Comparison of ENCODE assay signal across 18 mouse cellular contexts in the genomic region with DNA sequence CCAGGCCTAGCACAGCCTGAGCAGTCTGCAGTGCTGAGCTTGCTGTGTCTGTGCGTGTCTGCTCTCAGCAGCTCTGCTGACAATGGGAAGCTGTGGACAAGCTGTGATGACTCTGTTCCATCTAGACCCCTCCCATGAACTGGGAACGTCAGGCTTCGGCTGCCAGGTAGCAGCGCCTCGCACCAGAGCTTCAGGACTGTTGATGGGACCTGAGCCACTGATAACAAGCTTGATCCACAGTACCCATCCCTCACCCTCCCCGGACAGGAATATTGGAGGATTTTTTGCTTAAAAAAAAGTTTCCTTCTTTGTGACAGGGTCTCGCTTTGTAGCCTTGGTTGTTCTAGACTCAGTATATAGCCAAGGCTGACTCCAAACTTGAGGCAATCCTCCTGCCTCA. TPM values are rescaled to one million over a fixed set of nuclear protein-coding genes. Genes with fewer than 3 reads are reported as not detected.
DNase-seq lines count a peak whose midpoint lies in the region; ATAC-seq lines count a peak whose summit lies in the region.
"Had no signal": no experiment of that assay in that cellular context is flagged by ENCODE, and none has a peak within 500 bp of the region (broad histone marks: within the 10 kb centered on the region; RNA-seq: fewer than 3 reads in every experiment).

No protein-coding gene starts in this region.

- DNase-seq in neural tube, embryonic 11.5 days (ENCODE audit: low spot score) = no peak
- DNase-seq in embryonic facial prominence, embryonic 14.5 days (ENCODE audit: low spot score) = no peak
- DNase-seq in liver = peak; percentile 66
- no peak for DNase-seq in lung, postnatal 10 days
- no peak for DNase-seq in layer of hippocampus, adult 11-12 months (ENCODE audit: low spot score)
- DNase-seq: cerebellum, postnatal 14 days; embryo, embryonic 11 days; gastrocnemius, postnatal 14 days; heart, postnatal 36 days; kidney, adult 2 months; kidney, postnatal 14 days; thymus, adult 2 months had no signal

- H3K9ac ChIP-seq in neural tube, embryonic 11.5 days (ENCODE audit: low read length) = no peak overlapping the region
- no peak overlapping the region for H3K9ac ChIP-seq in neural tube, embryonic 15.5 days (replicated peaks)
- no peak overlapping the region for H3K9ac ChIP-seq in embryonic facial prominence, embryonic 14.5 days (ENCODE audit: low read depth, low read length)
- H3K9ac ChIP-seq: limb, embryonic 13.5 days; neural tube, embryonic 12.5 days had no signal

- no peaks in the 10 kb centered on the region for H3K4me1 ChIP-seq in neural tube, embryonic 11.5 days (ENCODE audit: control insufficient read depth, insufficient read depth, low read length)
- no peaks in the 10 kb centered on the region for H3K4me1 ChIP-seq in neural tube, embryonic 15.5 days
- H3K4me1 ChIP-seq in embryonic facial prominence, embryonic 14.5 days (ENCODE audit: control insufficient read depth, insufficient read depth, low read length) = no peaks in the 10 kb centered on the region
- H3K4me1 ChIP-seq: limb, embryonic 13.5 days; neural tube, embryonic 12.5 days had no signal

- no peak for ATAC-seq in neural tube, embryonic 11.5 days (ENCODE audit: insufficient read depth, low FRiP score, low TSS enrichment)
- ATAC-seq in neural tube, embryonic 15.5 days (ENCODE audit: low FRiP score) = no peak
- ATAC-seq in embryonic facial prominence, embryonic 14.5 days (ENCODE audit: low read depth) = no peak
- ATAC-seq in megakaryocyte-erythroid progenitor cell, adult 5-6 weeks (replicated peaks; ENCODE audit: low FRiP score, low TSS enrichment, poor library complexity, severe bottlenecking) = 0 out of 2 replicates have a peak, but pooled peaks have one; percentile 9
- ATAC-seq: hindbrain, embryonic 16.5 days; lung, postnatal 0 days had no signal

- WGBS in neural tube, embryonic 11.5 days = 97% methylated on average over 7 of the region's 7 CpGs
- 94% methylated on average over 7 of the region's 7 CpGs for WGBS in neural tube, embryonic 15.5 days
- 88% methylated on average over 7 of the region's 7 CpGs for WGBS in embryonic facial prominence, embryonic 14.5 days

- 0 out of 2 replicates have a peak overlapping the region, but pooled peaks have one; percentile 34 for H3K27ac ChIP-seq in neural tube, embryonic 11.5 days (ENCODE audit: low read depth, low read length)
- no peak overlapping the region for H3K27ac ChIP-seq in neural tube, embryonic 15.5 days (replicated peaks)
- H3K27ac ChIP-seq in embryonic facial prominence, embryonic 14.5 days (replicated peaks; ENCODE audit: low read depth, low read length) = peak overlapping the region; percentile 45; the same call in 1 of the 2 replicates
- H3K27ac ChIP-seq: neural tube, embryonic 12.5 days had no signal

- no peaks in the 10 kb centered on the region for H3K9me3 ChIP-seq in neural tube, embryonic 11.5 days (ENCODE audit: control insufficient read depth, low read length)
- H3K9me3 ChIP-seq in neural tube, embryonic 15.5 days (replicated peaks) = no peaks in the 10 kb centered on the region
- H3K9me3 ChIP-seq in embryonic facial prominence, embryonic 14.5 days (ENCODE audit: control insufficient read depth, low read length) = no peaks in the 10 kb centered on the region
- H3K9me3 ChIP-seq: limb, embryonic 13.5 days; neural tube, embryonic 12.5 days had no signal

- H3K4me2 ChIP-seq in neural tube, embryonic 11.5 days (ENCODE audit: low read depth) = no peak overlapping the region
- H3K4me2 ChIP-seq in neural tube, embryonic 15.5 days = no peak overlapping the region
- H3K4me2 ChIP-seq in embryonic facial prominence, embryonic 14.5 days (ENCODE audit: low read depth, low read length) = no peak overlapping the region
- H3K4me2 ChIP-seq: limb, embryonic 13.5 days; neural tube, embryonic 12.5 days had no signal

- H3K4me3 ChIP-seq in neural tube, embryonic 11.5 days (ENCODE audit: low read depth, low read length) = no peak overlapping the region
- H3K4me3 ChIP-seq in neural tube, embryonic 15.5 days (replicated peaks) = no peak overlapping the region
- no peak overlapping the region for H3K4me3 ChIP-seq in embryonic facial prominence, embryonic 14.5 days (ENCODE audit: low read depth, low read length)
- H3K4me3 ChIP-seq: limb, embryonic 13.5 days; neural tube, embryonic 12.5 days had no signal

- H3K27me3 ChIP-seq in neural tube, embryonic 11.5 days (ENCODE audit: control insufficient read depth, insufficient read depth, low read length) = no peaks in the 10 kb centered on the region
- H3K27me3 ChIP-seq in neural tube, embryonic 15.5 days (replicated peaks) = no peaks in the 10 kb centered on the region
- H3K27me3 ChIP-seq in embryonic facial prominence, embryonic 14.5 days (replicated peaks; ENCODE audit: control insufficient read depth, insufficient read depth, low read length) = no peaks in the 10 kb centered on the region
- H3K27me3 ChIP-seq: limb, embryonic 13.5 days; neural tube, embryonic 12.5 days had no signal

- H3K36me3 ChIP-seq in neural tube, embryonic 11.5 days (ENCODE audit: control insufficient read depth, insufficient read depth, low read length) = peaks cover 6% of the 10 kb centered on the region; the same call in 1 of the 2 replicates
- H3K36me3 ChIP-seq in neural tube, embryonic 15.5 days = peaks cover 47% of the 10 kb centered on the region
- H3K36me3 ChIP-seq in embryonic facial prominence, embryonic 14.5 days (ENCODE audit: control insufficient read depth, insufficient read depth, low read length) = peaks cover 48% of the 10 kb centered on the region

RNA-seq across cellular contexts. Expression of gene Slc9a8, which starts 25.7 kb away (rescaled TPM):
- 16.2 and 19.1 TPM in 2 replicates for polyA plus RNA-seq in neural tube, embryonic 11.5 days (2014; fragmentation: Nextera tagmentation; extraction: Ambion mirVana)
- polyA plus RNA-seq in neural tube, embryonic 15.5 days (2015; fragmentation: Nextera tagmentation; extraction: Ambion mirVana) = 21.2 and 22.1 TPM in 2 replicates
- polyA plus RNA-seq in embryonic facial prominence, embryonic 14.5 days (2014; fragmentation: Nextera tagmentation; extraction: Ambion mirVana) = 13.6 and 17.8 TPM in 2 replicates
- 46.2 and 48.6 TPM in 2 replicates for total RNA-seq in megakaryocyte-erythroid progenitor cell, adult 5-6 weeks (2014; fragmentation: Nextera tagmentation)
- total RNA-seq in megakaryocyte-erythroid progenitor cell, adult 5-6 weeks (2017) = 20.5 and 28.3 TPM in 2 replicates

RNA-seq across cellular contexts. Expression of gene Rnf114, which starts 45.2 kb away (rescaled TPM):
- 150 and 161 TPM in 2 replicates for polyA plus RNA-seq in neural tube, embryonic 11.5 days (2014; fragmentation: Nextera tagmentation; extraction: Ambion mirVana)
- polyA plus RNA-seq in neural tube, embryonic 15.5 days (2015; fragmentation: Nextera tagmentation; extraction: Ambion mirVana) = 98.4 and 106 TPM in 2 replicates
- polyA plus RNA-seq in embryonic facial prominence, embryonic 14.5 days (2014; fragmentation: Nextera tagmentation; extraction: Ambion mirVana) = 65.3 and 75.0 TPM in 2 replicates
- total RNA-seq in megakaryocyte-erythroid progenitor cell, adult 5-6 weeks (2014; fragmentation: Nextera tagmentation) = 30.8 and 34.8 TPM in 2 replicates
- 19.5 and 23.8 TPM in 2 replicates for total RNA-seq in megakaryocyte-erythroid progenitor cell, adult 5-6 weeks (2017)

RNA-seq across cellular contexts. Expression of gene Spata2, which starts 45.5 kb away (rescaled TPM):
- polyA plus RNA-seq in neural tube, embryonic 11.5 days (2014; fragmentation: Nextera tagmentation; extraction: Ambion mirVana) = 23.1 and 24.6 TPM in 2 replicates
- polyA plus RNA-seq in neural tube, embryonic 15.5 days (2015; fragmentation: Nextera tagmentation; extraction: Ambion mirVana) = 27.0 and 28.6 TPM in 2 replicates
- 13.0 and 14.2 TPM in 2 replicates for polyA plus RNA-seq in embryonic facial prominence, embryonic 14.5 days (2014; fragmentation: Nextera tagmentation; extraction: Ambion mirVana)
- total RNA-seq in megakaryocyte-erythroid progenitor cell, adult 5-6 weeks (2014; fragmentation: Nextera tagmentation) = 16.0 and 23.2 TPM in 2 replicates
- total RNA-seq in megakaryocyte-erythroid progenitor cell, adult 5-6 weeks (2017) = 6.8 and 8.1 TPM in 2 replicates
